Comparison of ENCODE assay signal across 24 mouse cellular contexts in the genomic region with DNA sequence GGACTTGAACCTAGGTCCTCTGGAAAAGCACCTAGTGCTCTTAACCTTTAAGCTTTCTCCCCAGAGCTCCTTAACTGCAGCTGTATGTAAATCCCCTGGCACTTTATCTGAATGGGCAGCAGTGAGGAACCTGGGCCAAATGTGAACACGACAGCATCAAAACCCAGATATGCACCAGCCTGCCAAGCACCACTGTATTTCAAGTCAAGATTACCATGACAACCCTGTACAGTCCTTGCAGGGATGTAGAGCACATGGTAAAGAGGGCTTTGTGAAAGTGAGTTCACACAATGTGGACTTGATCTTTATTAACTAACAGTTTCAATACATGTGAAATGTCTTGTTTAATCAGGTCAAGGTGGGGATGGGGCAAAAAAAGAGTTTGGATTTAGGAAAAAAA.
DNase-seq lines count a peak whose midpoint lies in the region; ATAC-seq lines count a peak whose summit lies in the region.
"Had no signal": no experiment of that assay in that cellular context is flagged by ENCODE, and none has a peak within 500 bp of the region (broad histone marks: within the 10 kb centered on the region; RNA-seq: fewer than 3 reads in every experiment).

No protein-coding gene starts in this region.

- H3K4me2 ChIP-seq in hindbrain, embryonic 12.5 days (replicated peaks), result no peak overlapping the region
- H3K4me2 ChIP-seq in hindbrain, embryonic 11.5 days (replicated peaks; ENCODE audit: low read depth, low read length), result no peak overlapping the region
- no peak overlapping the region for H3K4me2 ChIP-seq in forebrain, embryonic 16.5 days (ENCODE audit: low read length)
- H3K4me2 ChIP-seq in hindbrain, embryonic 16.5 days (ENCODE audit: low read length), result no peak overlapping the region
- H3K4me2 ChIP-seq in neural tube, embryonic 14.5 days (ENCODE audit: low read depth, low read length), result no peak overlapping the region
- H3K4me2 ChIP-seq: heart, embryonic 13.5 days; limb, embryonic 15.5 days; lung, embryonic 14.5 days had no signal

- no peaks in the 10 kb centered on the region for H3K4me1 ChIP-seq in hindbrain, embryonic 12.5 days
- H3K4me1 ChIP-seq in hindbrain, embryonic 11.5 days (replicated peaks; ENCODE audit: control insufficient read depth, insufficient read depth, low read length), result no peaks in the 10 kb centered on the region
- H3K4me1 ChIP-seq in forebrain, embryonic 16.5 days (replicated peaks; ENCODE audit: control insufficient read depth, insufficient read depth, low read length), result peaks cover 3% of the 10 kb centered on the region; the same call in 1 of the 2 replicates
- H3K4me1 ChIP-seq in hindbrain, embryonic 16.5 days (ENCODE audit: control insufficient read depth, insufficient read depth, low read depth, low read length), result no peaks in the 10 kb centered on the region
- no peaks in the 10 kb centered on the region for H3K4me1 ChIP-seq in neural tube, embryonic 14.5 days (ENCODE audit: control insufficient read depth, insufficient read depth, low read length)
- H3K4me1 ChIP-seq: embryonic facial prominence, embryonic 10.5 days; heart, embryonic 13.5 days; limb, embryonic 15.5 days had no signal

- no peaks in the 10 kb centered on the region for H3K27me3 ChIP-seq in hindbrain, embryonic 12.5 days
- H3K27me3 ChIP-seq in hindbrain, embryonic 11.5 days (ENCODE audit: control insufficient read depth, insufficient read depth, low read length), result no peaks in the 10 kb centered on the region
- no peaks in the 10 kb centered on the region for H3K27me3 ChIP-seq in forebrain, embryonic 16.5 days (replicated peaks; ENCODE audit: control insufficient read depth, insufficient read depth, low read length)
- no peaks in the 10 kb centered on the region for H3K27me3 ChIP-seq in hindbrain, embryonic 16.5 days (replicated peaks; ENCODE audit: control insufficient read depth, insufficient read depth, low read length)
- no peaks in the 10 kb centered on the region for H3K27me3 ChIP-seq in neural tube, embryonic 14.5 days (ENCODE audit: control insufficient read depth, insufficient read depth, low read length)
- H3K27me3 ChIP-seq: heart, embryonic 13.5 days; limb, embryonic 15.5 days had no signal

- 57% methylated on average over 1 of the region's 1 CpGs for WGBS in hindbrain, embryonic 12.5 days
- WGBS in hindbrain, embryonic 11.5 days, result 62% methylated on average over 1 of the region's 1 CpGs
- 13% methylated on average over 1 of the region's 1 CpGs for whole genome bisulfite sequencing in forebrain, embryonic 16.5 days
- 22% methylated on average over 1 of the region's 1 CpGs for WGBS in hindbrain, embryonic 16.5 days
- WGBS in neural tube, embryonic 14.5 days, result 18% methylated on average over 1 of the region's 1 CpGs

- H3K36me3 ChIP-seq in hindbrain, embryonic 12.5 days, result no peaks in the 10 kb centered on the region
- H3K36me3 ChIP-seq in hindbrain, embryonic 11.5 days (ENCODE audit: control insufficient read depth, insufficient read depth, low read length), result no peaks in the 10 kb centered on the region
- no peaks in the 10 kb centered on the region for H3K36me3 ChIP-seq in forebrain, embryonic 16.5 days (ENCODE audit: control insufficient read depth, insufficient read depth)
- no peaks in the 10 kb centered on the region for H3K36me3 ChIP-seq in hindbrain, embryonic 16.5 days (ENCODE audit: control insufficient read depth, insufficient read depth, low read length)
- no peaks in the 10 kb centered on the region for H3K36me3 ChIP-seq in neural tube, embryonic 14.5 days (ENCODE audit: control insufficient read depth, insufficient read depth, low read length)
- H3K36me3 ChIP-seq: embryonic facial prominence, embryonic 10.5 days; heart, embryonic 13.5 days; limb, embryonic 15.5 days had no signal

- DNase-seq in hindbrain, embryonic 11.5 days (ENCODE audit: low spot score), result no peak
- DNase-seq in frontal cortex, postnatal 36 days (ENCODE audit: low spot score in 2 of 2), result no peak
- no peak for DNase-seq in left cerebral cortex, adult 9 months (ENCODE audit: low spot score in 2 of 2)
- DNase-seq: adrenal gland, postnatal 36 days; cerebellum, adult 11 months; cerebellum, adult 9-11 months; gastrocnemius, postnatal 25 days; heart, adult 18-20 months; heart, postnatal 14 days; kidney, adult 18-20 months; left cerebral cortex, postnatal 4 days; lung, embryonic 14.5 days; lung, postnatal 4 days; right cerebral cortex, postnatal 14 days had no signal

- no peak overlapping the region for H3K9ac ChIP-seq in hindbrain, embryonic 12.5 days
- H3K9ac ChIP-seq in hindbrain, embryonic 11.5 days (ENCODE audit: low read depth, low read length), result no peak overlapping the region
- no peak overlapping the region for H3K9ac ChIP-seq in forebrain, embryonic 16.5 days (replicated peaks; ENCODE audit: low read depth, low read length)
- H3K9ac ChIP-seq in hindbrain, embryonic 16.5 days (ENCODE audit: low read depth, low read length), result no peak overlapping the region
- no peak overlapping the region for H3K9ac ChIP-seq in neural tube, embryonic 14.5 days (replicated peaks; ENCODE audit: low read depth, low read length)
- H3K9ac ChIP-seq: heart, embryonic 13.5 days; limb, embryonic 15.5 days; liver, embryonic 14.5 days; lung, embryonic 14.5 days had no signal

- ATAC-seq in hindbrain, embryonic 12.5 days (ENCODE audit: low FRiP score), result peak; percentile 40; the same call in 1 of the 2 replicates
- no peak for ATAC-seq in hindbrain, embryonic 11.5 days (ENCODE audit: low FRiP score)
- peak; percentile 80; the same call in 1 of the 2 replicates for ATAC-seq in forebrain, embryonic 16.5 days
- peak; percentile 79 for ATAC-seq in hindbrain, embryonic 16.5 days
- ATAC-seq in neural tube, embryonic 14.5 days (ENCODE audit: low read depth), result peak; percentile 80; the same call in 1 of the 2 replicates

- H3K9me3 ChIP-seq in hindbrain, embryonic 12.5 days (replicated peaks), result no peaks in the 10 kb centered on the region
- no peaks in the 10 kb centered on the region for H3K9me3 ChIP-seq in hindbrain, embryonic 11.5 days (ENCODE audit: control insufficient read depth, low read length)
- H3K9me3 ChIP-seq in forebrain, embryonic 16.5 days (ENCODE audit: control insufficient read depth, low read length), result no peaks in the 10 kb centered on the region
- no peaks in the 10 kb centered on the region for H3K9me3 ChIP-seq in hindbrain, embryonic 16.5 days (ENCODE audit: control insufficient read depth, low read length)
- H3K9me3 ChIP-seq in neural tube, embryonic 14.5 days (ENCODE audit: control insufficient read depth, low read length), result no peaks in the 10 kb centered on the region
- H3K9me3 ChIP-seq: embryonic facial prominence, embryonic 10.5 days; heart, embryonic 13.5 days; limb, embryonic 15.5 days had no signal

- no peak overlapping the region for H3K27ac ChIP-seq in hindbrain, embryonic 12.5 days
- no peak overlapping the region for H3K27ac ChIP-seq in hindbrain, embryonic 11.5 days (ENCODE audit: low read depth, low read length)
- no peak overlapping the region for H3K27ac ChIP-seq in forebrain, embryonic 16.5 days (ENCODE audit: low read length)
- no peak overlapping the region for H3K27ac ChIP-seq in hindbrain, embryonic 16.5 days (ENCODE audit: low read depth, low read length)
- H3K27ac ChIP-seq in neural tube, embryonic 14.5 days (ENCODE audit: low read depth, low read length), result no peak overlapping the region
- H3K27ac ChIP-seq: embryonic facial prominence, embryonic 10.5 days; heart, embryonic 13.5 days; left cerebral cortex, adult 2 months; limb, embryonic 15.5 days; liver, embryonic 14.5 days; stomach, postnatal 0 days had no signal

- H3K4me3 ChIP-seq in hindbrain, embryonic 12.5 days, result no peak overlapping the region
- no peak overlapping the region for H3K4me3 ChIP-seq in hindbrain, embryonic 11.5 days (ENCODE audit: low read depth, low read length)
- H3K4me3 ChIP-seq in forebrain, embryonic 16.5 days (replicated peaks; ENCODE audit: low read length), result no peak overlapping the region
- H3K4me3 ChIP-seq in hindbrain, embryonic 16.5 days (ENCODE audit: low read length), result no peak overlapping the region
- H3K4me3 ChIP-seq in neural tube, embryonic 14.5 days (ENCODE audit: low read depth, low read length), result no peak overlapping the region
- H3K4me3 ChIP-seq: embryonic facial prominence, embryonic 10.5 days; heart, embryonic 13.5 days; left cerebral cortex, adult 2 months; limb, embryonic 15.5 days had no signal
